17 mouse cellular contexts compared by ENCODE assay signal in the genomic region with DNA sequence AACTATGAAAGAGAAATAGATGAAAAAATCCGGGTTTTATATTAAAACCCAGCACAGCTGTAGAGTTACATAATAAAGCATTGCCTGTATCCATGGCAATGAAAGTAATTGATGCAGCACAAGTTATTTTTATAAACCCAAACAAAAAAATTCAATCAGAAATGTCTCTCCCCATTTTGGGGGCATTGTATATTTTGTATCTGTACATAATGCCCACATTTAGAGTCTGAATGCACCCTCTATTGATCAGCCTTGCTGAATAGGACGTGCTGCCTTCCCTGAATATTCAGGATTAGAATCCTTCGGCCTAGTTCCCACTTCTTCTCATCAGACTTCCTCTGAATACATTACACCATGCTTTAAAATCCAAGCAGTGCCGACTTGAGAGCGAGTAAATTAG.
A peak's percentile ranks its signal among the peaks of the same experiment; 100 is the strongest.
DNase-seq lines count a peak whose midpoint lies in the region; ATAC-seq and TF ChIP-seq lines count a peak whose summit lies in the region.
"Had no signal": no experiment of that assay in that cellular context is flagged by ENCODE, and none has a peak within 500 bp of the region (broad histone marks: within the 10 kb centered on the region; RNA-seq: fewer than 3 reads in every experiment).

No protein-coding gene starts in this region.

- H3K27me3 ChIP-seq in forebrain, embryonic 14.5 days (replicated peaks; ENCODE audit: control insufficient read depth, insufficient read depth, low read length), result no peaks in the 10 kb centered on the region
- no peaks in the 10 kb centered on the region for H3K27me3 ChIP-seq in midbrain, postnatal 0 days (ENCODE audit: insufficient read depth, low read length)
- H3K27me3 ChIP-seq: stomach, embryonic 15.5 days had no signal

- H3K4me3 ChIP-seq in forebrain, embryonic 14.5 days (ENCODE audit: low read depth, low read length), result no peak overlapping the region
- no peak overlapping the region for H3K4me3 ChIP-seq in midbrain, postnatal 0 days (ENCODE audit: low read depth, low read length)
- H3K4me3 ChIP-seq: myocyte; stomach, embryonic 15.5 days had no signal

- 10% methylated on average over 5 of the region's 5 CpGs for WGBS in forebrain, embryonic 14.5 days
- WGBS in midbrain, postnatal 0 days, result 25% methylated on average over 5 of the region's 5 CpGs

- intact Hi-C loops in left cerebral cortex, postnatal 14 days (cut with DNase I), result loop anchor here (5.0 kb wide), 1 partner anchor 43 kb away; no protein-coding TSS in a partner anchor
- intact Hi-C loops in gastrocnemius, postnatal 36 days (cut with DNase I), result no loop called here

- no peak overlapping the region for H3K4me2 ChIP-seq in forebrain, embryonic 14.5 days (ENCODE audit: low read length)
- no peak overlapping the region for H3K4me2 ChIP-seq in midbrain, postnatal 0 days (ENCODE audit: low read depth, low read length, poor library complexity, severe bottlenecking)
- H3K4me2 ChIP-seq: hindbrain, embryonic 14.5 days; lung, embryonic 14.5 days; stomach, embryonic 15.5 days had no signal

- no peaks in the 10 kb centered on the region for H3K9me3 ChIP-seq in forebrain, embryonic 14.5 days (replicated peaks; ENCODE audit: control insufficient read depth, low read length)
- no peaks in the 10 kb centered on the region for H3K9me3 ChIP-seq in midbrain, postnatal 0 days (ENCODE audit: low read length)
- H3K9me3 ChIP-seq: stomach, embryonic 15.5 days had no signal

- no peak overlapping the region for H3K9ac ChIP-seq in forebrain, embryonic 14.5 days (ENCODE audit: low read length)
- H3K9ac ChIP-seq in midbrain, postnatal 0 days (replicated peaks; ENCODE audit: low read length, poor library complexity, severe bottlenecking), result no peak overlapping the region
- H3K9ac ChIP-seq: hindbrain, embryonic 14.5 days; lung, embryonic 14.5 days; stomach, embryonic 15.5 days had no signal

- H3K36me3 ChIP-seq in forebrain, embryonic 14.5 days (ENCODE audit: control insufficient read depth, insufficient read depth, low read length), result no peaks in the 10 kb centered on the region
- H3K36me3 ChIP-seq in midbrain, postnatal 0 days (ENCODE audit: insufficient read depth, low read length), result no peaks in the 10 kb centered on the region
- H3K36me3 ChIP-seq: stomach, embryonic 15.5 days had no signal

- peak; percentile 69; the same call in 1 of the 2 replicates for ATAC-seq in forebrain, embryonic 14.5 days
- ATAC-seq in midbrain, postnatal 0 days (ENCODE audit: low FRiP score), result no peak

- no peak for TF ChIP-seq CTCF in midbrain, postnatal 0 days (IDR thresholded peaks at IDR 0.05)

- peaks cover 20% of the 10 kb centered on the region for H3K4me1 ChIP-seq in forebrain, embryonic 14.5 days (ENCODE audit: control insufficient read depth, insufficient read depth, low read length)
- H3K4me1 ChIP-seq in midbrain, postnatal 0 days (ENCODE audit: insufficient read depth, low read length), result no peaks in the 10 kb centered on the region
- H3K4me1 ChIP-seq: stomach, embryonic 15.5 days had no signal

- peak; percentile 23 for DNase-seq in layer of hippocampus, adult 11-12 months (ENCODE audit: low spot score)
- no peak for DNase-seq in layer of hippocampus, postnatal 25 days (ENCODE audit: extremely low spot score in 1 of 2, low spot score in 1 of 2)
- DNase-seq in forebrain, embryonic 14.5 days (ENCODE audit: low spot score), result peak; percentile 58
- peak; percentile 19 to 52 for DNase-seq in left cerebral cortex, postnatal 14 days (ENCODE audit: low spot score in 2 of 2)
- no peak for DNase-seq in midbrain, postnatal 0 days (ENCODE audit: low spot score)
- no peak for DNase-seq in kidney, postnatal 25 days
- no peak for DNase-seq in gastrocnemius, postnatal 36 days
- DNase-seq in heart, postnatal 4 days, result no peak
- DNase-seq: adrenal gland, adult 8-10 months; cerebellum, postnatal 10 days; kidney, adult 11 months; kidney, postnatal 4 days; lung, embryonic 14.5 days; thymus, postnatal 4 days had no signal

- no peak overlapping the region for H3K27ac ChIP-seq in forebrain, embryonic 14.5 days (ENCODE audit: low read depth, low read length)
- peak overlapping the region; percentile 39; the same call in 1 of the 2 replicates for H3K27ac ChIP-seq in midbrain, postnatal 0 days (ENCODE audit: low read depth, low read length)
- H3K27ac ChIP-seq: hindbrain, embryonic 14.5 days; stomach, embryonic 15.5 days had no signal

Comparison
In these comparisons a context has a peak if more than half of its experiments do, and no peak if none do; other contexts are left out.
1. DNase-seq: peak in layer of hippocampus, adult 11-12 months (single experiment), forebrain, embryonic 14.5 days (single experiment) and left cerebral cortex, postnatal 14 days (2 of 2); none in layer of hippocampus, postnatal 25 days (0 of 2), midbrain, postnatal 0 days (single experiment), kidney, postnatal 25 days (0 of 2), gastrocnemius, postnatal 36 days (0 of 2) and heart, postnatal 4 days (single experiment).